Mouse (Mus musculus) induced T-regulatory cell, adult 2 months (primary cell): ENCODE measurements at regions not wholly inside any gene's neighbourhood (a gene's known extent, or its start where the extent isn't known, plus 50 kb on each side); places are given as distances from the start of the nearest gene placed in this dataset.
A peak's percentile ranks its signal among the peaks of the same experiment; 100 is the strongest.

ENCODE experiments used
- DNase-seq: peaks from one replicate; pipeline ENCODE4 v3.0.0-alpha.2; 2012; ENCODE audit warnings: low read depth

GRCm38 (mm10) chr10:68606848-68607247, 65.2 kb upstream of the Cabcoco1 start:
- no peak for DNase-seq

- peak; percentile 49 for DNase-seq
These were observed 70.2 kb upstream of the Cabcoco1 start for GRCm38 (mm10) chr10:68611906-68612305.

- DNase-seq: no peak
These were observed 71.0 kb upstream of the Cabcoco1 start for GRCm38 (mm10) chr10:68612727-68613126.

DNA sequence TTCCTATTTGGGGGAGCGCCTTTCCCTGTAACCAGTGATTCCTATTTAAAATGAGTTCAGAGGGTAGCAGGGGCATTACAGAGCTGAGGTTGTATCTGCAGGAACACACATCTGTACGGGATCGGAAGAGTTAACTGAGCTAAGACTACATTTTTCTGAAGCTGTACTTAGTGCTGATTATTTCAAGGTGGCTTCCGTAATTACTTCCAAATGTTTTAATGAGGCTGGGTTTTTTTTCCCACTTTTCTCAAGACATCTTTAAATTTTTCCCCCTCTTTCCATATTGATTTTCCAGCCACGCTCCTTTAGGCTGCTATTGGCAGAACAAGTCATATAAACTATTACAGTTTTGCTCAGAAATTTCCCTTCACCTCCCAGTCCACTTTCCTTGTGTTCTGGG, 82.1 kb upstream of the Cabcoco1 start:
- DNase-seq: no peak

- no peak for DNase-seq
These were observed 83.6 kb upstream of the Cabcoco1 start for GRCm38 (mm10) chr10:68625329-68625728.

GRCm38 (mm10) chr10:68625752-68626151, 84.1 kb upstream of the Cabcoco1 start:
- DNase-seq: peak; percentile 51

DNA sequence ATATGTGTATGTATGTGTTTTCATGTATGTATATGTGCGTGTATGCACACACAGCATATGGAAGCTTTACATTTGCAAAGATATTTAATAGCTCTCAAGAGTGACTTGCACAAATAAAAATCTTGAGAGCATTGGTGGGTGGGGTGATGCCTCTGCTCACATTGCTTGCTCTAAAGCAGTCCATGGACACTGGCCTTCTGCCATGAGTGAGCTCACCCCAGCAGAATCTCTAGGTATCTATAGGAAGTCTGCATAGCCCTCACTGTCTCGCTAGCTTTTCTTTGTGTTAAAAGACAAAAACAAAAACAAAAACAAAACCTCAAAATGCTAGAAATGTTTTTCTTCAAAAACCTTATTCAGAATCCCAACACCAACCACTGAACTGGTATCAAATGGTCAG, 87.8 kb upstream of the Cabcoco1 start:
- DNase-seq: no peak

GRCm38 (mm10) chr10:68633180-68633579, 90.3 kb upstream of the Tmem26 start:
- DNase-seq: peak; percentile 49

- DNase-seq: no peak
These were observed 70.7 kb upstream of the Tmem26 start for GRCm38 (mm10) chr10:68652700-68653099.

DNA sequence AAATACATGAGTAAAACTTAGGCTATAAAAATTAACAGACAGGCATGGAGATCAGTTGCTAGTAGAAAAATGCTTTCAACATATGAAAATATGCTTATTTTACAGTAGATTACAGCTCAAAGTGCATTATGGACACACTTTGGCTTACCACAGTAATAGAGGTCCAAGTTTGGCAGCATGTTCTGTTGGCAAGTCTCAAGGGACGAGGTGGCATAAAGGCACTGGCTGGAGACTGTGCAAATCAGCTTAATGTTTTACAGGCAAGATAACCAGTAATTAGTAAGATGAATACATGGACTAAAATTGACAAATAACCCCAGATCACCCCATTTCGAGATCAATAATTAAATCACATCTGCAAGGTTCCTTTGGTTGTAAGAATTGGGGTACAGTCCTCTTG, 68.0 kb upstream of the Tmem26 start:
- no peak for DNase-seq

GRCm38 (mm10) chr10:68666094-68666493, 57.4 kb upstream of the Tmem26 start:
- DNase-seq: no peak

DNA sequence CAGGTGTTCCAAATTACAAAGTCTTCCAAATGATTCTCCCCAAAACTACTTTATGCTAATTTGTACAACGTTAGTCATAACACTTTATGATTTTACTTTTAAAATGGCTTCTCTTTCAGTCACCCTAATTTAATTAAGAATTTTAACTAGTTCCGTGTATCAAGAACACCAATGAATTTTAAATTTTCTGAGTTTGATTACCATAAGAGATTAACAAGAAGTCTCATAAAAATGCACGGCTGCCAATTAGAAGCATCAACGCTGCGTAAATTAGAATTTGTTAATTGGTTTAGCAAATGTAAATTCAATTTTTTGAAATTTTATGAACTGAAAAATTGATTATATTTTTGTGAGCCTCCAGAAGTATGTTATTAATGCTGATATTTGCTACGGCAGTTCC, 54.1 kb upstream of the Tmem26 start:
- DNase-seq: no peak

- DNase-seq: no peak
These were observed 53.5 kb upstream of the Tmem26 start for GRCm38 (mm10) chr10:68669992-68670391.

- no peak for DNase-seq
These were observed 51.2 kb upstream of the Tmem26 start for GRCm38 (mm10) chr10:68672291-68672690.

GRCm38 (mm10) chr10:68673102-68673872, 50.2 kb upstream of the Tmem26 start:
- peak; percentile 92 for DNase-seq
